Mouse (Mus musculus) effector memory CD4-positive, alpha-beta T cell, adult 5 months (primary cell): Measurements from ENCODE around the gene Epb41l1. TPM values are rescaled to one million over a fixed set of nuclear protein-coding genes. Genes with fewer than 3 reads are reported as not detected.

Experiments
- polyA plus RNA-seq: library from polyadenylated mRNA; unstranded; fragments of 100-300 nt; shearing (Covaris generic); gene quantifications from one replicate; pipeline ENCODE4 v1.2.1, GENCODE M21; 2017

Epb41l1 gene
- 0.25 TPM for polyA plus RNA-seq

GRCm38 (mm10) chr2:156420694-156421380, at the start of gene Epb41l1:
Gene Epb41l1, plus strand, starts transcription at chr2:156420909.

DNA sequence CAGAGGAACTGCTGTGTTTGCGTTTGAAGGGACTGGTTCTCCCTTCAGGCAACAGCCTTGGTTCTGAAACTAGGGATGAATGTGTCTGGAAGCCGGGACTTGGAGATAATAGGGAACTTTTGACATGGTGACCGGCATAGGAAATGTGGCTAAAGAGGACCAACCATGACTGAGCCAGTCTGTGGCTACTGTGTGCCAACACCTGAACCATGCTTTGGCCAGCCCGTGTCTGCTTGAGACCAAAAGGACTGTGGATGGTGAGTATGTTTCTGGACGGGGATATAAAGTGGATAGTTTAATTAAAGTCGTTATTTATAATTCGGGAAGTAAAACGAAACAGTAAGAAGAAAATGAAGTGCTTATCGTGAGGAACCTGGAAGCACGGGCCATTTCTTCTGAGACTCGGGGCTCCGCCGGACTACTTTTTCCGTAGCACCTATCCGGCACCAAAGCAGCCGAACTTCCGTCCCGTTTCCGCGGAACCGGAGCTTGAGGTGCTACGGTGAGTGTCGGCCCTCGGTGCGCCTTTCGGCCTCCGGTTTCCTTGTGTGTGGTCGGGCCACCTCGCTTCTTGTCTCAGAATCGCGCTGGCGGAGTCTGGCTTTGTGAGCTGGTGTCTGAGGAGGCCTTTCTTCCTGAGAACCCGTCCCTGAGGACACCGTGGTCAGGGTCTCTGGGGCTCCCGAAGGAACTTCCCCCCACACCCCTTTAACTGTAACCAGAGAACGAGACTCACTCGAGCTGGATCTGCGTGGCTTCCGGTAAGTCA, 126.6 kb downstream of the Epb41l1 start, which contains the start of gene Aar2:
Gene Aar2, plus strand, starts transcription at position 462 of the 769 bp plus-strand sequence.

Other genes with a start within 250 kb of the Epb41l1 start
- gene Rbm39, start 240.7 kb upstream of the Epb41l1 start, polyA plus RNA-seq: 1,812 TPM
- 63.6 TPM for gene Phf20, start 224.4 kb upstream of the Epb41l1 start, polyA plus RNA-seq
- 5.3 TPM for gene Cnbd2, start 108.6 kb upstream of the Epb41l1 start, polyA plus RNA-seq
- 74.1 TPM for gene Scand1, start 108.2 kb upstream of the Epb41l1 start, polyA plus RNA-seq
- 28.8 TPM for gene Aar2, start 126.7 kb downstream of the Epb41l1 start, polyA plus RNA-seq
- 86.9 TPM for gene Dlgap4, start 192.8 kb downstream of the Epb41l1 start, polyA plus RNA-seq